Mouse (Mus musculus): ENCODE measurements around the gene Ccl5.

Gene Ccl5

DNA sequence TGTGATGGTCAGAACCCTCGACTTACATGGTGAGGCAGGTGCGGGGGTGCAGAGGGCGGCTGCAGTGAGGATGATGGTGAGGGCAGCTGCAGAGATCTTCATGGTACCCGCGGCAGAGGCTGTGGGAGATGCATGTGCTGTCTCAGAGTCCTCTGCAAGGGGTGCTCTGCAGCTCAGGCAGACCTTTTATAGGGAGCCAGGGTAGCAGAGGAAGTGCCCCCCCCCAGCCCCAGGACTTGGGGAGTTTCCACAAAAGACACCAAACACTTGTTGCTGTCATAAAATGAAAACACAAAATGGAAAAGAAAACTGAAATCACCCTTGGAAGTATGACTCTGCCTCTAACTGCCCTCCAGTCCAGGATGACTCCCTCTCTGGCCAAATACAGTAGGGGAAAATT, at the start of gene Ccl5:
Gene Ccl5 (minus strand): TSS at position 159 of the 400 bp plus-strand sequence.
- in situ Hi-C loops (cut with MboI, MseI), result no loop called here

DNA sequence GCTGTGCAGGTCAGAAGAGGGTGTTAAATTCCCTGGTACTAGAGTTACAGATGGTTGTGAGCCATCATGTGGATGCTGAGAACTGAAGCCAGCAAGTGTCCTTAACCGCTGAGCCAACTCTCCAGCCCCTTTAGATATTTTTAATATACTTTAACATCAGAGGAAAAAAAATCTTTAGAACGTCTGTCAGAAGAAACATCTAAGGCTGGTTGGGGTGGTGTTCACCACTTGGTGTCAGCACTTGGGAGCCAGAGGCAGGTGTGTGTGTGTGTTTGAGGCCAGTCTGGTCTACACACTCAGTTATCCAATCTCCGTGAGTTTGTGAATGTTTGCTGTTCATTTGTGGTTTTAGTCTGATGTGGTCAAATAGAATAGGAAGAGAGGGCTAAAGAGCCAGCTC, 48.7 kb upstream of the Ccl5 start:
- in situ Hi-C loops (cut with MboI, MseI), result no loop called here

DNA sequence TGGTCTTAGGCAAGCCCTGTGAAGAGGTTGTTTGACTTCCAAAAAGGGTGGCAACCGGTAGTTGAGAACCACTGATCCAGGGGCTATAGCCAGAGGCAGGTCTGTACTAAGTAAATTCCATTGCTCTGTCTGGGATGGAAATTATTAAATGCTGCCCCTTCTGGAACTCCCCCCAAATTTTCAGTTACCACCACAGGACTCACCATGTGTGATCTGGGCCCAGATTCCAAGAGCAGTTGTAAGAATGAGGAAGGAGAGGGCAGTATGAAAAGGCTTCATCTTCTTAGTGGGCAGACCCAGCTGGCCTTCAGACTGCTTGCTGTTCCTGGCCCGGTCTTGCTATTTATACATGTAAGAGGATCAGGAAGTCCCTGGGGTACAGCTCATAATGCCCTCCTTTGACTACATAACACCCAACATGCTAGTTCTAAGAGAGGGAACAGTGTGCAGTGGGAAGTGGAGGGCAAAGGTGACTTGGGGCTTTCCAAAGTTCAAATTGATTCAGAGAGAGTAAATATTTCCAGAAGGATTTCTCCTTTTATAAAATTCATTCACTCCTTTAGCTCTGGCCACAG, 48.0 kb upstream of the Ccl5 start, which contains the start of gene Ccl9:
Gene Ccl9 (minus strand): TSS at position 451 of the 575 bp plus-strand sequence.
- in situ Hi-C loops (cut with MboI, MseI), result no loop called here

DNA sequence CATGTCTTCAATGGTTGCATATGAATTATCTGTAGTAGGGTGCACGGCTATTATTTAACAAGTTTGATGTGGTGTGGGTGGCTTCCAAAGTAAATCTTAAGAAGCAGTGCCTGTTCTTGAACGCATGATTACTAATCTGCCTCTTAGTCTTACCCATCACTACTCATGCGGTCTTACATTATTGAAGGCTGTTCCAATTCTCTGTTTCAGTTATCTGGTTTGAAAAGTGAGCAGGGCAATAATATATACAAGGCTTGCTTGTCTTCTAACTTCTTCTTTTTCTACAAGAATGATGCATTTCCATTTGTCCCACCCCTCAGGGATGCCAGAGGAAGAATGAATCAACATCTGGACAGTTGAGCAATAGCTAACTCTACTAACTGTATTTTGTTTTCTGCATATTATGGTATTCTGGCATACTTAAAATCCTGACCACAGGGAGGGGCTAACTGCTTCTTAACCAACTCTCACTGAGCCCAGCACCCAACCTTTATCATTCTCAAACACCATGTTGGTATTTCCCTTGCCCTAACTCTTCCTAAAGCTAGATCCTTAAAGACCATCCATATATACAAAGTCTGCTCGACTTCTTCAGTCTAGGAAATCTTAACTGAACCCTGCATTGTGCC, 46.7 kb upstream of the Ccl5 start:
- in situ Hi-C loops (cut with MboI, MseI), result no loop called here

DNA sequence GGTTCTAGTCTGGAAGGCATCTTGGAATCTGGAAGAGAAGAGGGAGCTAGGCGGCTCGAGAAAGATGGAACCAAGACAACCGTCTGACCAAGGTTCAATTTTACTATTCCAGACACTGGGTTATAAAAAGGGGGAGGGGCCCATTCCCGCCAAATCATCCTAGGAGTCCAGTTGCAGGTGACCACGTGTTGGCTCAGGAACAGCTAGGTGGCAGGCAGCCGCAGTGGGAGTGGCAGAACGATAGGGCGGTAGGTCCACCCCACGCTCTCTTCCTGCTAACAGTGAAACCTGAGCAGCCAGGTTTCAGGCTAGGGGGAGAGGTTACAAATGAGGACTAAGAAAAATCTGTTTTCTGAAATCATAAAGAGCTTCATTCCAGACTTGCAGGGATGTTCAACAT, 42.5 kb upstream of the Ccl5 start:
- in situ Hi-C loops (cut with MboI, MseI), result no loop called here

DNA sequence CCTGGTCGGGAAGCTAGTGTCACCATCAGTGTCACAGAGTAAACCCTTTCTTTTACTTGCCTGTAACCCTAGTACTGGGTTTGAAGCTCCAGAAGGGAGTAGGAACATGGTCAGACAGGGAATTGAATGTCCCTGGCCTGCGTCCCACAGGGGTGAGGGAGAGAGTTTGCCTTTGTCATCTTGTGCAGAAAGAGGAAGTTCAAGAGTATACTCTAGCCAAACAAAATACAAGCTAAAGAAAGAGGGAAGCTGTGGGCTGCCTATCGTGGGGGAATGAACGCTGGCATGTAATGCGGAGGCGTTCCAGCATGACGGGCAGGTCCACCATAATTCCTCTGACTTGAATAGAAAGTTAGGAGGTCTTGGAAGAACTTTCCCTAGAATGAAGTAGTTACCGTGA, 41.9 kb upstream of the Ccl5 start:
- in situ Hi-C loops (cut with MboI, MseI), result no loop called here

DNA sequence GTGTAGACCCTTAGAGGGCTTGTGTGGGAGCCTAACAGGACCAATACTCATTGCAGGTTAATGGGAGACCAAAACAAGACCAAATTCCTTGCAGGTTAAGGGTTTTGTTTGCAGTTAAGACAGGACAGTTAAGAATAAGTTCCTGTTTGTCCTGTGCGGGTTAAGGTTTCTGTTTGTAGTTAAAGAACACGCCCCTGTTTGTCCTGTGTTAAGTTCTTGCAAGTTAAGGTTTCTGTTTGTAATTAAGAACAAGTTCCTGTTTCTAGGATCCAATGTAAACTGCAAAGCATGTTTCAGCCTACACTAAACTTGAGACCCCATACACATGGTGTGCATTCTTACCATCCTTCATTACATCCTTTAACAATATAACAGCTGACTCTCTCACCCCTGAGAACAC, 39.9 kb upstream of the Ccl5 start:
- in situ Hi-C loops (cut with MboI, MseI), result no loop called here

DNA sequence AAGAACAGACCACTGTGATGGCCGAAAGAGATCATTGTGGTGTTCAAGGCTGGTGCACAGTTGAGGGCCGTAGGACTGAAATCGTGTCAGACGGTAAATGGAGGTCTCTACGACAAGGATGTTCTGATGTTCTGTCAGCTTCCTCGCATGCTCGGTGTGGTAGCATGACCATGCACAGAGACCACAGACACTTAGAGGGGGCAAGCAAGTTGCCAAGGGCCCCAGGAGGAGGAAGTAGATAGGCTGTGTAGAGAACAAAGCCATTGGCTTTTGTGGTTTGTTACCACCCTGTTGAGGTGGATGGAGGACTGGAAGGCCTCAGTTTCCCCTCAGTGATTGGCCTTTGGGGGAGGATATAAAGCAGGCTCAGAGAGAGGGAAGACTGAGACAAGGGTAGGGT, 38.9 kb upstream of the Ccl5 start:
- in situ Hi-C loops (cut with MboI, MseI), result no loop called here

DNA sequence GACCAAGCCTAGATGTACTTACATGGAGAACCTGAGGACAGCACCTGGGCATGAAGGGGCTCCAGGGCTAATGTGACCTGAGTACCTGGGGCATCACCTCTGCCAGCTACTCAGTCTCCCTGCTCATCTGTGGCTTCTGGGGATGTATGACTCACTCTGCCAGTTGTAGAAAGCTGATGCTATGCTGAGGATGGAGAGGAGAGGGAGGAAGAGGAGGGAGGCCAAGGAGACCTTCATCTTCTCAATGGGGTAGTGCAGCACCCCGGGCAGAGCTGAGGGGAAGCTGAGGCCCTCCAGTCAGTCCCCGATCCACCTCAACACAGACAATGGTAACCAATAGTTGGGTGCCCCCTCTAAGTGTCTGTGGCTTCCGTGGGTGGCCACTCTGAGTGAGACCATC, 38.5 kb upstream of the Ccl5 start:
- in situ Hi-C loops (cut with MboI, MseI), result no loop called here

DNA sequence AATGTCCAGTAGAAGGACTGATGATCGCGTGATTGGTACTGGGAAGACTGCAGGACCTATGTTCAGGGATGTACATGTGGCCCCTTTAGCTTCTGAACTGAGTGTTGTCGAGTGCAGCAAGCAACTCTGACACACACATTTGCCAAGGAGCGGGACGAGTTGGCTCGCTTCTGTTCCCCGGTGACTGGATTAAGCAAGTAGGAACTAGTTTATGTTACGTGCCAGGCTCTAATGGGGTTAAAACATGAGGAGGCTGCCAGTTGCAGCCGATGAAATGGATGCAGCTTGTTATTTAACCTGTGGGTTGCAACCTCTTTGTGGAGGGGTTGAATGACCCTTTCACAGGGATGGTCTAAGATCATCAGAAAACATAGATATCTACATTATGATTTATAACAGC, 37.7 kb upstream of the Ccl5 start:
- in situ Hi-C loops (cut with MboI, MseI), result no loop called here

DNA sequence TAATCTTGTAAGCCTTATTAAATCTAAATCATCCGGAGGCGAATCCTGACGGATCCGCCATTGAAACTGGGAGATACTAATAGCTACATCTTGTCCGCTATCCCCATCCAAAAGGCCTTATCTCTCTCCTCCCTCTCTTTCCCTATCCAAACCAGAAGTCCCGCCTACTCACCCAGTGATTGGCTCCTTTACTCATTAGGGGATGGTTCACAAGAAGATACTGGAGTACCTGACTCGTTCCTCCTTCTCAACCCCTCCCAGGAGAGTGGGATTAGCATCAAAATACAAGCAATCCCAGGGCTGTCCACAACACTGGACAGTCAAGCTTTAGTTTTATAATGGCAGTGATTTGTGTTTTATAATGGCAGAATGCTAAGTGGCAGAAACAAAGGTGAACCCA, 37.0 kb upstream of the Ccl5 start:
- in situ Hi-C loops (cut with MboI, MseI), result no loop called here

DNA sequence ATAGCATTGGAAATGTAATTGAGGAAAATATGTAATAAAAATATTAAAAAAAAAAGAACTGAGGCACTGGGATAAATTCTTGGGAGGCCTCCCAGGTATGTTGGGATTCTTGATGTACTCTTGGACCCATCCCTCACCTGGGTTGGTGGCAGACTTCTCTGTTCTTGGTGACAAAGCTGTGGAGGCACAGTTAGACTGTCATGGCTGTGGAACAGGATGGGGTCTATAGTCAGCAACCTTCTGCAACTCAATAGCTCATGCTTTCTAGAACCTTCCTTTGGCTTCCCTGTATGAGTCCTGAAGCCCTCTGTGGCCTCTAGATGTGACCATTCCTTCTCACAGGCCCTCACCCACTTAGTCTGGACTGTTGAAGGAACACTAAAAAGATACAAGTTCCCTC, 36.3 kb upstream of the Ccl5 start:
- in situ Hi-C loops (cut with MboI, MseI), result no loop called here

DNA sequence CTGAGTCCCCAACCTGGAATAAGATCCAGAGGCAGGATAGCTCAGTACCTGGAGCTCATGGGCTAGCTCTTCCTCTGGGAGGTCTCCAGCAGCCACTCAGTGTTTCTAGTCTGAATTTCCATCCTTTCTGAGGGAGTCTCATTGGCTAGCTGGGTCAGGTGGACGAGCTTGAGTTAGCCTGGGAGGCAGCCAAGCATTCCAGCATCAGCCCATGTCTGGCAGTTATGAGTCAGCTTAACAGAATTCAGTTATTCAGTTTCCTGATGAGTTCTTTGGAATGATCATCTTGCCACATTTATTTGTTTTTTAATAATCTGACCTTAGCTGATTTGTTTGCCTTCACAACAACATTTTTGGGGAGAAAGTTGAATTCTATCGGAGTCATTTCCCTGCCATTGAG, 33.4 kb upstream of the Ccl5 start:
- in situ Hi-C loops (cut with MboI, MseI), result no loop called here

DNA sequence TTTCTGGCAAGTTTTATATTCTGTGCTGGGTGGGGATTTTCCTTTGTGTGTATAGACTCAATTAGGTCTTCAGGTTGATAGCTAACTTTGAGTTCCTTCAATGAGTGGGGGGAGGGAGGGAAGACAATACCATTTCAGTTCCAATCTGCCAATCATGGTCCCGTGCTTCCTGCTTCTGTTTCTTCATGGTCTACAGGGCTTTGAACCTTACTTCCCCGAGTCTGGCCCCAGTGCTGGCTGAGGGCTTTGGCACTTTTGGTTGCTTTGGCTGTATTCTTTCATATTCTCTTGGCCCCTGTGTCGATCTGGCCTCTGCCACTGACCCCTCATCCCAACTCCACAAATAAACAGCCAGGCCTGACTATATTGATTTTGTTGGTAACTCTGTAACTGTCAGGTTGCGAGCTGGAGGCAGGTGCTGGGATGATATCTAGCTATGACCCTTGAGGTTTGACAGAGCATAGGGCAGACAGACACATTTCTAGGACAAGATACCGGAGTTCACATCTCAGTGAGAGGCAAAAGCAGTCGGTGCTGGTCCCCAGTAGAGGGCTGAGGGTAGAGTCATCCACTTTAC, 32.1 kb upstream of the Ccl5 start:
- in situ Hi-C loops (cut with MboI, MseI), result no loop called here

DNA sequence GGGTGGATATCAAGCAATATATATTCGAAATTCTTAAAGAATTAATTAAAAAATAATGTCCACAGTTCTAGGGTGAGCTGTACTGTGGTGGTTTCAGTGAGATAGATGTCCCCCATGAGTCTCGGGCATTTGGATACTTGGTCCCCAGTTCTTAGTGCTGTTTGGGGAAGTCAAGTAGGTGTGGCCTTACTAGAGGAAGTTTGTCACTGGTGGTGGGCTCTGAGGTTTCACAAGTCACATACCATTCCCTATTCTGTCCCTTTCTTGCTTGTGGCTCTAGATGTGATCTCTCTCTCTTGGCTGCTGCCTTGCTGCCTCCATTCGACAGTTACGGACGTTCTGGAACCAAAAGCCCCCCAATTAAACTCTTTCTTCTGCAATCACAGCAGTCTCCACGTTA, 30.1 kb upstream of the Ccl5 start:
- in situ Hi-C loops (cut with MboI, MseI), result no loop called here

DNA sequence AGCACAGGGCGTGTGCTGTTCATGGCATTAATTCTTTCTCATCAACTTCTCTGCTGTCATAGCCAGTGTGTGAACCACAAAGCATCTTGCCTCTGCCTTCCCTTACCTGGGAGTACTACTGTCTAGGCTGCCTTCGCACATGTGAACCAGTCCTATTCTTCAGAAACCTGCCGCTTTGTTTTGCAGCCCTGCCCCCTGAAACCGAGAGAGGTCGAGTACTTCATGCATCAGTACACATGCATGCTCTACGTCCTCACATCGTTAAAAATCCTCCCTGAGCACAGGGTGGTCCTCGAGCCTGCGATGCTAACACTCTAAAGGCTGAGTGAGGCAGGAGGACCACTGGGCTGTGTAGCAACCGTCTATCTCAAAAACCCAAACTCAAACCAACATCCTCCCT, 26.8 kb upstream of the Ccl5 start:
- in situ Hi-C loops (cut with MboI, MseI), result no loop called here

DNA sequence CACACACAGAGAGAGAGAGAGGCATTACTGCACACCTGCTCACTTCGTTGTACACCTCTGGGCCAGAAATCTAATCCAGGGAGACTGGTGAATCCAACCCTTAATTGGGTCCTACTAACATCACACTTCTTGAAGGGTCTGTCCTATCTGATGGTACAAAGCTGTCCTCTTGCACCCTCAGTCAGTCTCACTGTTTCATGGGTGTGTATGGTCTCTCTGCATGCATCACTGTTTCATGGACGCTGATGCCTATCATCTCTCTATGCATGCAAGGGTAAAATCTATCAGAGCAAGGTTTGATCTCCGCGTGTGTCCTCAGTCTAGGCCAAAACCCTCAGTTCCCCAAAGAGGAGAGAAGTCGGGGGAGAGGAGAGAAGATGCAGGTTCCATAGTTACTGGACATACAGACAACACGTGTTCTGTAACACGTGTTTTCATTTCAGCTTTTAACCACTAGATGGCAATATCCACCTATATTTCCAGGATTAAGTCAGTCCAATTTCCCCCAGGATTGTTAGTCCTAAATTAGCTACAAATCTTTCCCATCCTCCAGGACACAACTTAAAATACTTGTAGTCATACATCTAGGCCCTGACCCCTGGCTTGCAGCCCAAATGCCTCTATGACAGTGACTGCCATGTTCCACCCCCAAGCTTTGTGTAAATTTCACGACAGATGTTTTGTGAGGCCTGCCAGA, 25.9 kb upstream of the Ccl5 start:
- in situ Hi-C loops (cut with MboI, MseI), result no loop called here

DNA sequence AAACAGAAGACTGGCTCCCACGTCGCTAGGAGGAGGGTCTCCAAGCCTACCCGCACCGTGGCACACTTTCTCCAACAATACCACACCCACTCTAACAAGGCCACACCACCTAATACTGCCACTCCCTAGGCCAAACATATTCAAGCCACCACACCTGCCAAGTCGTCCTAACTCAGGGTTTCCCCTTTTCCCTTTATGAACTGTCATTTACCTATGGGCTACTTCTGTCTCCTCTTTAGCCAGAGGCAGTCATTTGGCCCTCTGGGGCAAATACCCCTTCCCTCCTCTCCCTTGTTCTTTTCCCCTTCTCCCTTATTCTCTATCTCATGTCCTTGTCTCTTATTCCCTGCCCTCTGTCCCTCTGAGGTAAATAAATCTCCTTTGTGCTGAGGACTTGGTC, 21.4 kb upstream of the Ccl5 start:
- in situ Hi-C loops (cut with MboI, MseI), result loop anchor here (5.0 kb wide), 2 partner anchors 81 to 186 kb away; no protein-coding TSS in a partner anchor

DNA sequence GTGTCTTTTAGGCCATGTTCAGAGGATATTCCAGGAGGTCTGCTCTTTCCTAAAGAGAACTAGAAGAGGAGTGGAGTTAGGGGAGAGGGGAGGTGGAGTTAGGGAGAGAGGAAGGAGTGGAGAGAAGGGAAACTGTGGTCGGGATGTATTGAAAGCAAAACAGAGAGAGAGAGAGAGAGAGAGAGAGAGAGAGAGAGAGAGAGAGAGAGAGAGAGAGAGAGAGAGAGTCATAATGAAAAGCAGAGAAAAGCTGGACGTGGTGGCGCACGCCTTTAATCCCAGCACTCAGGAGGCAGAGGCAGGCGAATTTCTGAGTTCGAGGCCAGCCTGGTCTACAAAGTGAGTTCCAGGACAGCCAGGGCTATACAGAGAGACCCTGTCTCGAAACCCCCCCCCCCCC, 20.7 kb upstream of the Ccl5 start:
- in situ Hi-C loops (cut with MboI, MseI), result loop anchor here (5.0 kb wide), 2 partner anchors 81 to 186 kb away; no protein-coding TSS in a partner anchor

DNA sequence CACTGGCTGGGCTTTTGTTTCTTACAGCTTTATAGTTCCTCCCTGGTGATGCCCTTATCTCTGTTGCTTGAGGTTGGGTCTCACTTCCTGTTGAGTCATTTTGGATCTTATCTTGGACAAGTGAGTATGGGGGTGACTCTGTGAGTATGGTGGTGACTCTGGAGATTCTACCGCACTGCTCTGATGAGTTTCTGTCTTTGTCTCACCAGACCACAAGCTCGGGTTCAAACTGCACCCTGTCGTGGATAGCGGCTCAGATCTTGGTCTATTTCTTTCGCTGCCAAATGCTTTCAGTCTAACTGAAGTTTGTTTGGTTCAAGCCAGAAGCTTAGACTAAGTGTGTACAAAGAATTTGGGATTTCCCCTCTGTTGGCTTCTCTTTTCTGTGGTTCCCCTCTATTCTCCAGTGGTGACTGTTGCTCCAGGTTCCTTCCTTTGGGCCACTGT, 19.9 kb upstream of the Ccl5 start:
- in situ Hi-C loops (cut with MboI, MseI), result loop anchor here (5.0 kb wide), 2 partner anchors 82 to 187 kb away; no protein-coding TSS in a partner anchor

DNA sequence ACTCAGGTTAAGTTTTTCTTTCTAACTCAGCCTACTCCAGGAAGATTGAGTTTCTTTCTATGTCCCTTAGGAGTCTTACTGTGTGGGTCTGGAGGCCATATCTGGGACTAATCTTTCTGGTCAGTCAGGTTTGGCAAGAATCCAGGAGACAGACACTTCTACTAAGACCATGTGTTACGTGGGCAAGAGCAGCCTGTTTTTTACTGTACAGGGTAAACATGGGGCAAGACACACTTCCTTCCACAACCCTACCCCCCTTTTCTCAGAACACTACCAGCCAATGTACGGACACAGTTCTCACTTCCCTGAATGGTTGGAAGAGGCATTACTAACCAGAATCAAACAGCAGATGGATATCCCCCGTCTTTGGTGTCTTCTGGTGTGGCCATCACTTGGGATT, 13.9 kb upstream of the Ccl5 start:
- in situ Hi-C loops (cut with MboI, MseI), result no loop called here

DNA sequence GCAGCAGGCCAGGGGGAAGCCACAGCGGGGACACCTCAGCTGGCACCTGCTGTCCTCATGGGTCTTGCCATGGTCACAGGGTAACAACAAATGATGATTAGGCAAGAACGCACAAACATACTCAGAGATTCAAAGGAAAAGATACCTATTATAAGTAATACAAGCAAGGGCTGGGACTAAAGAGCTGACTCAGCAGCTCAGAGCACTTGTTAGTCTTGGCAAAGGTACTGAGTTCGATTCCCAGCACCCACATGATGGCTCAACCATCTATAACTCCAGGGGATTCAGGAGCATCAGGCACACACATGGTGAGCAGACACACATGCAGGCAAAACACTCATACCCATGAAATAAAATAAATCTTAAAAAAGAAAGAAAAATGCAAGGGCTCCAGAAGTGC, 11.1 kb upstream of the Ccl5 start:
- in situ Hi-C loops (cut with MboI, MseI), result no loop called here

DNA sequence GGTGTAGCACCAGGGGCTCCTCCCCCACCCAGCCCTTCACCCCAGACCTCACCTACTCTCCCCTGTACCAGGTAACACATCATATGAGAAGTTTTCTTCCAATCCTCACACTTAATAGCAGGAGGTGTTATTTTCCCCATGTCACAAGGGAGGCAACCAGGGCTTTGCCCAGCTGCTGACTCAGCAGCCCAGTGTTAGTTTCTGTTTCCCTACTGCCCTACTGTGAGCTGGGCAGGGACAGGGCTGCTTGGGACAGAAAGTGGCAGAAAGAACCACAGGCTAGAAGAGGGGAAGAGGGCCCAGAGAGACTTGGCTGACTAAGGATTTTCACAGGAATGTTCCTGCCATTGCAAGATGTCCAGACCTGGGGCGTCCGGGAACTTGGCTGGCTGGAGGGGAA, 10.6 kb upstream of the Ccl5 start:
- in situ Hi-C loops (cut with MboI, MseI), result no loop called here
